Mouse (Mus musculus): ENCODE results near the gene Olfr522. TPM values are rescaled to one million over a fixed set of nuclear protein-coding genes. Genes with fewer than 3 reads are reported as not detected.

Olfr522 gene
- total and polyA plus RNA-seq, 3 experiments, result not detected

DNA sequence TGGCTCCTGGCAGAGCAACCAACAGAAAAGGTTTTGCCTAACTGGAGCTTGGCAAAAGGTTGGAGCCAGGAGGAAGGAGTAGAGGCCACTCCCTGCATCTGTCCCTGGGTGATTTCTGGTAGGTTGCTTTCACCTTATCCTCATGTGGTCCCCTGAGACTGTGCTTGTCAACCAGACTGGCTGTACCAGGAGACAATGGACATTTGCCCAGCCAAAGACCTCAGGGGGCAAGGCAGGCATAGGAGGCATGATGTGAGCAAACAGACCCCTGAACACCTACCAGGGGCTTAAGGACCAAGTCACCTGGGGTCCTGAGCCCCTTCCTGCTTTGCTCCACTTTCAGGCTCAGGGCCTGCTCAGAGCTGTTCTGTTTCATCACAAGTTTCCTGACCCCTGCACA is 41.3 kb upstream of the Olfr522 start, which contains the start of gene Olfr524:
Gene Olfr524, minus strand, starts transcription at position 101 of the 400 bp plus-strand sequence.
- Histone ChIP-seq H3K9me3 (replicated peaks; ENCODE audit: low read length) (no peaks in the 10 kb centered on the region), H3K27me3 (replicated peaks) (peaks cover 97% of the 10 kb centered on the region), H3K36me3 (replicated peaks in 1 of 2; ENCODE audit: control insufficient read depth in 1 of 2, insufficient read depth in 1 of 2, low read length in 1 of 2) (no peaks in the 10 kb centered on the region), H3K4me1 (ENCODE audit: control insufficient read depth in 1 of 2, insufficient read depth in 2 of 2) (no peaks in the 10 kb centered on the region), H3K79me2 (replicated peaks; ENCODE audit: control insufficient read depth, extremely low read depth, insufficient read depth, poor library complexity, severe bottlenecking) (no peaks in the 10 kb centered on the region), H3K9ac (ENCODE audit: insufficient read depth, low read depth) (no peak within 1 kb of the TSS), H3K4me3 (replicated peaks in 1 of 3; ENCODE audit: low read depth in 2 of 3, low read length in 2 of 3, poor library complexity in 1 of 3) (no peak within 1 kb of the TSS), H3K4me2 (ENCODE audit: insufficient read depth, low read depth, poor library complexity, severe bottlenecking) (no peak within 1 kb of the TSS), H3K27ac (ENCODE audit: insufficient read depth, low read depth) (no peak within 1 kb of the TSS)
- no peak for TF ChIP-seq NRF1 (IDR thresholded peaks at IDR 0.05; ENCODE audit: low read depth, low read length)
- no peak for TF ChIP-seq NELFE (IDR thresholded peaks at IDR 0.05; ENCODE audit: low read depth, low read length)
- TF ChIP-seq POLR2AphosphoS2 (IDR thresholded peaks at IDR 0.05; ENCODE audit: low read depth, low read length), result no peak
- TF ChIP-seq UBTF (IDR thresholded peaks at IDR 0.05; ENCODE audit: low read depth, low read length), result no peak
- dilution Hi-C loops (cut with MboI; ENCODE audit: extremely low pct_ligation_motif_present, extremely low pct_unique_long_range_greater_than_20kb, low sequenced_read_pairs) (no loop called here), in situ Hi-C loops (cut with MboI; ENCODE audit: low pct_ligation_motif_present, low pct_unique_long_range_greater_than_20kb, low sequenced_read_pairs) (no loop called here)
- no peak for DNase-seq (ENCODE audit: extremely low read depth)

DNA sequence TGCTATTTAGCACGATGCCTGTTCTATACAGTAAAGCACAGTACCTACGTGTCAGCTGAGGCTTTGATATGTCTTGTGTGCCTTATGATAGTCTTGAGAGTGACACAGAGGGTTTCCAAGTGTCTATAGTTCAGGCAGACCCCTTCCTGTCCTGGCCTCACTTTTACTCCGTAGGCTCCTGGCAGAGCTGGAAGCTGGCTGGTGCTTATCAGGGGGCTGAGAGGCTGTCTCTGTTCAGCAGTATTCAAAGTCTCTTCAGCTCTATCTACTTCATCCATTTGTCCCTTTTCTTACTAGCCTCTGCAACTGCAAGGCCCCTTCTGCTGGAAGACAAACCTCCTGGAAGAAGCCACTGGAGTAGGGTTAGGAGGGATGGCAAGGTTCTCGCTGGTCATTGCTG is 36.5 kb upstream of the Olfr522 start:
- Histone ChIP-seq H3K27me3 (replicated peaks) (peaks cover 98% of the 10 kb centered on the region), H3K79me2 (replicated peaks; ENCODE audit: control insufficient read depth, extremely low read depth, insufficient read depth, poor library complexity, severe bottlenecking) (no peaks in the 10 kb centered on the region), H3K9me3 (replicated peaks; ENCODE audit: low read length) (no peaks in the 10 kb centered on the region), H3K4me2 (ENCODE audit: insufficient read depth, low read depth, poor library complexity, severe bottlenecking) (no peak overlapping the region), H3K4me1 (ENCODE audit: control insufficient read depth in 1 of 2, insufficient read depth in 2 of 2) (no peaks in the 10 kb centered on the region), H3K27ac (ENCODE audit: insufficient read depth, low read depth) (no peak overlapping the region), H3K9ac (ENCODE audit: insufficient read depth, low read depth) (no peak overlapping the region), H3K36me3 (replicated peaks in 1 of 2; ENCODE audit: control insufficient read depth in 1 of 2, insufficient read depth in 1 of 2, low read length in 1 of 2) (no peaks in the 10 kb centered on the region), H3K4me3 (replicated peaks in 1 of 3; ENCODE audit: low read depth in 2 of 3, low read length in 2 of 3, poor library complexity in 1 of 3) (no peak overlapping the region)
- TF ChIP-seq USF1 (IDR thresholded peaks at IDR 0.05; ENCODE audit: low read depth, low read length) (no peak), IRF4 (IDR thresholded peaks at IDR 0.05; ENCODE audit: low read depth, low read length) (no peak), CTCF (conservative IDR thresholded peaks at IDR 0.05 in 1 of 2, IDR thresholded peaks at IDR 0.05 in 1 of 2; ENCODE audit: low read depth in 2 of 2, low read length in 2 of 2) (no peak), KAT2A (IDR thresholded peaks at IDR 0.05; ENCODE audit: insufficient replicate concordance, low read length) (no peak), MXI1 (IDR thresholded peaks at IDR 0.05; ENCODE audit: low read depth, low read length) (no peak), CHD1 (IDR thresholded peaks at IDR 0.05; ENCODE audit: low read depth, low read length) (no peak), ZNF384 (IDR thresholded peaks at IDR 0.05; ENCODE audit: low read depth, low read length) (no peak), JUND (conservative IDR thresholded peaks at IDR 0.05; ENCODE audit: low read depth, low read length) (no peak), RCOR1 (conservative IDR thresholded peaks at IDR 0.05; ENCODE audit: low read depth, low read length) (no peak), TBP (conservative IDR thresholded peaks at IDR 0.05; ENCODE audit: low read depth, low read length) (no peak), ZKSCAN1 (IDR thresholded peaks at IDR 0.05; ENCODE audit: borderline replicate concordance, low read depth, low read length) (no peak), POLR2A (IDR thresholded peaks at IDR 0.05; ENCODE audit: low read depth, low read length) (no peak), MAZ (IDR thresholded peaks at IDR 0.05; ENCODE audit: low read depth, low read length) (no peak), GABPA (IDR thresholded peaks at IDR 0.05; ENCODE audit: insufficient replicate concordance, low read depth, low read length) (no peak), JUN (IDR thresholded peaks at IDR 0.05; ENCODE audit: insufficient read depth, low read depth, low read length) (no peak), E2F4 (IDR thresholded peaks at IDR 0.05; ENCODE audit: insufficient replicate concordance, low read depth, low read length) (no peak)
- DNase-seq (ENCODE audit: extremely low read depth), result no peak
- dilution Hi-C loops (cut with MboI; ENCODE audit: extremely low pct_ligation_motif_present, extremely low pct_unique_long_range_greater_than_20kb, low sequenced_read_pairs) (no loop called here), in situ Hi-C loops (cut with MboI; ENCODE audit: low pct_ligation_motif_present, low pct_unique_long_range_greater_than_20kb, low sequenced_read_pairs) (no loop called here)

All from CH12.LX (cell line).